Mouse (Mus musculus) gastrocnemius, adult 8-10 months (tissue): ENCODE results near the gene Klre1. TPM values are rescaled to one million over a fixed set of nuclear protein-coding genes. Genes with fewer than 3 reads are reported as not detected.
A peak's percentile ranks its signal among the peaks of the same experiment; 100 is the strongest.

Experiments used
- DNase-seq, 2 experiments: peaks; one replicate each; pipeline ENCODE4 v3.0.0; 2022; ENCODE audit warnings: low spot score in 2 of 2
- total RNA-seq, 4 experiments: library from RNA; stranded (reverse); gene quantifications; 2 replicates each; pipeline ENCODE4 v1.2.4; 2022

Klre1 gene
- total RNA-seq: not detected

DNA sequence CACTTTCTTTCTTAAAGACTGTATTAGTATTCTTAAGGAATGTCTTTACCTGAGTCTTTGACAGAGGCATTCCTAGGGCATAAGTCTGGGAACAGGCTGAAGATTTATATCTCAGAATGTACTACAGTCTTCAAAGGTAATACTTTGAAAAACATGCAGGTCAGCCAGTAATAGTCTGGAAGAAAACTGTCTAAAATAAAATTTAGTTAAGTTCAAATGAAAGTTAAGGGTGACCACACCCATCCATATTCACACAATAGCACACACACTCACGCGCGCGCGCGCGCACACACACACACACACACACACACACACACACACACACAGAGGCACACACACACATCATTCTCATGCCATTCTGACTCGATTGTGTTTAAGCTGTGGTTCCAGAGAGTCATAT is at the start of gene Klre1:
Klre1 (plus strand) TSS at position 301 of the 400 bp plus-strand sequence.
- DNase-seq: no peak

DNA sequence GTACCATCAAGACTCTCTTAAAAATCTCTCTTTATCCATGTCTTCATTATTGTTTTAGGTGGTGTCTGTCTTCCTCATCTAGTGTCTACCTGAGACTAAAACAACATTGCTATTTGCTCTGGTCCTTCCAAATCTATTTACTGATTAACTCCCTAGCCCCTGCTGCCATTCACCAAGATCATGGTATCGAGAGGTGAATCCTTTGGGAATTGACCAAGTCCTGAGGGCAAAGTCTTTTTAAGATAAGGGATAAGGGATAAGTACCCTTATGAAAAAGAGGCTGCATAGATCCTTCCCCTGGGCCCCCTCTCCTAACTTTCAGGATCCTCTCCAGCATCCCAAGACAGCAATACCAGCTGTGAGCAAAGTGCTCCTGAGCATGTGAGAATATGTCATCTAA is 48.1 kb upstream of the Klre1 start:
- DNase-seq: no peak

DNA sequence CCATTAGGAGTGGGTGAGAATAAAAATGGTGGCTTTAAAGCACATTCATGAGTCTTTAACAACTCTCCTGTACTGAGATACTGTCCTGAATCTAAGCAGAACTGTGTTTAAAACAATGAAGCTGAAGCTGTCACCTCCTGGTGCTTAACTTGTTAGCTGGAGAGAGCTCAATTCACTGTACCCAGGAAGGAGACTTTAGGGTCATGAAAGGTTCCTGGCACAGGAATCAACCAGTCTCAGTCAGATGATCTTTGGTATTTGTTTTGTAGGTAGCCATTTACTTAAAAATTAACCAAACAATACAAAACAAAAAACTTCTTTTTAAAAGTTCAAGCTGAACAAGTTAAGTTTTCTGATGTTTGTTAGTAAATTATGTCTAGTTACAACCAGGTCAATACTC is 47.4 kb upstream of the Klre1 start:
- no peak for DNase-seq

DNA sequence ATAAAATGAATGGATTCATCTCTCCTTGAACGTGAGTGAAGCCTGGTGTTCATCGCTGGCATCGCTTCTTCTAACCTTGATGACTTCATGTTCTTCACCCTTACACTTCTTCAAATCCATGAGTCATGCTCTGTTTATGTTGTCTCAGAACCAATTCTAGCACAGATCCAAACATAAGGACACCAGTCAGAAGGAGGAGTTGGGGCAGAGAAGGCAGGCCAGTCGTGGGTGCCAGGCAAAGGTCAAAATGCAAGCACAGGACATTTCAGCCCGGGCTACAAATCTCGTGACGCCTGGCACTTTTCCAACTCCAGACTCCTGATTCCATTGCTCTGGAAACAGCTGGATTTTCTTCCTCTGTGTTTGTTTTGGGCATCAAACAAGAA is 45.2 kb upstream of the Klre1 start:
- DNase-seq: peak; percentile 43 to 55

DNA sequence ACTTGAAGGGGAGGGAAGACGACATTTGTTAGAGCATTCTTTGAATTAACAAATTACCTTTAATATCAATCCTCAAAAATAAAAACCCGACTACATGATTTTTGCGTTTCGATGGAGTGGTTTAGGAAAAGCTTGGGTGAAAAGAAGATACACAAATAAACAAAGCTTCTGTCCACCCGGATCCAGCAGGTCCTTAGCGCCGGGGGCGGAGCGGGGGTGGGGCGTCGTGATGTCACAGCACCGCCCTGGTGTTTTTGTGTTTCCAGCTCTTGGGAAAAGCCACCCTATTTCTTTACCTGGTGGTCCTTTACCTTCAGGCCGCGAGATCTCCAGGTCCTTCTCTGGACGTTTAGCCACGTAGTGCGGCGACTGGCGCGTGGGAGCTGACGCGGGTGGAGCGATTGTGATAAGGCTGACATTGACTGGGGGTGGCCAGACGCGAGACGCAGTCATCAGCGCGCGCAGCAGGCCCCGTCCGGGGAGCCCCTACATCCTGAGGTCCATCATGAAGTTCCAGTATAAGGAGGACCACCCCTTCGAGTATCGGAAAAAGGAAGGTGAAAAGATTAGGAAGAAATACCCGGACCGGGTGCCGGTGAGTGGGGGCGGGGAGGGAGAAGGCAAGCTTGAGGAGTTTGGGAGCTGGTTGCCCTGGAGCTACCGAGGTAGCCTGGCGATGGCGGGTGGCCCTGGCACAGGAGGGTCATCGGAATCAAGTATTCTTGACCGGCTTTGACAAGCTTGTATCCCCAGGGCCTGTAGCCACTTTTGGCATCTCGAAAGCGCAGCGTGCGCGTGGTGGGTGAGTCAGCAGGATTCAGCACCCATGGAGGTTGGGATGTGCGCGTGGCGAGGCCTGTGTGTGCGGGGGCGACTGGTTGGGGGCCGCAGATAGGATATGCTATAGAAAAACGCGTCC is 44.5 kb upstream of the Klre1 start, which contains the start of gene Gabarapl1:
Gabarapl1 (plus strand) TSS at position 219 of the 919 bp plus-strand sequence.
- DNase-seq: peak; percentile 74 to 76

DNA sequence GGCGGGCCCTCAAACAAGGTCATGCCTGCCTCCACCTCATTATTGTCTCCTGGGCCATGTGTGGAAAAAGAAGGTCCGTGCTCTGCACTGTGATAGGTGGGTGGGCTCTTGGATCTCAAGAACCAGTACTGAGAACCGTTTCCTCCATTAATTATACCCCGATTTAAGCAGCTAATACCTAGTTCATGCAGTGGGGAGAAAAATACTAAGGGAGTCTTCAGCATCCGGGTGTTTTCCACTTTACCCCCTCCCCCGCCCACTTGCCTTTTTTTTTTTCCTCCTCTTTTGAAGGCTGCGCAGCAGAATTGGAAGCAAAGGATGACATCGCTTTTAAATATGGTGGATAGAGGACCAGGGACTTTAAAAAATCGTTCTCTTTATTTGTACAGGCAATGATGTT is 43.6 kb upstream of the Klre1 start:
- DNase-seq: no peak

DNA sequence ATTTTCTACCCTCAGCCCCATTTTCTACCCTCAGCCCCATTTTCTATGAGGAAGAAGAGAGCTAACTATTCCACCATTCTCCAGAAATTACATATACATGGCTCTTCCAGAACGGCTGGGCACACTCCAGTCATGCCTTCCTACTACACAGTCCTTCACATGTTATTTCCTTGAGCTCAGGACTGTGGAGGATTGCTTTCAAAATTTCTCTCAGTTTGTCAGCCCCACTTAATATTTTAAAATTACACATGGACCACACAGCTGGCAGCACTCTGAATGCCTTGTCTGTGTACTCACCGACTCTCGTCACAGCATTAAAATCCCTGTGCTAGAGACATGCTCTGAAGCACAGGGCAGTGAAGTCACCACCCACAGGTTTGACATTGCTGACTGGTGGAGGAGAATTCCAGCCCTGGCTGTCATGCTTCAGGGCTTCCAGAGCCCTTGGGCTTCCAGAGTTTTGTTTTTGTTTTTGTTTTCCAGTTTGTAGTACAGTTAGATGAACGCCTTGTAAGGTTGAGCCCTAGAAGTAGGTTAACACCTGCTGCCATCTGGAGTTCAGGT is 43.0 kb upstream of the Klre1 start:
- DNase-seq: no peak

DNA sequence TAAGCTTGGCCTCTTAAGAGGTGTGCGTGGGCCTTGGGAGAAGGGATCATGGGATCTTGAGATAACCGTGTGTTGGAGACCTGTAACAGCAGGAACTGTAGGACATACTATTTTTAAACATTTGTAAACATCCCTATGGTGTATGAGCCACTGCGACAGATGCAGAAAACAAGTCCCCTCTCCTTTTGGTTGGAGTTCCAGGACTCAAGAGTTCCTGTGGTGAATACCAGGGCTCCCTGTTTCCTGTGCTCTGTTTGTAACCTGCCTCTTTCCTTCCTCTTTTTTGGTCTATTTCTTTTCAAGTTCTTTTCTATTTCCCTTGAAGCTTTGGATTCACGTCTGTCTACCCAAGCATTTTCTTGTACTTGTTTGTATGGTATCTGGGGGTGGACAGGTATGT is 42.0 kb upstream of the Klre1 start:
- DNase-seq: no peak

DNA sequence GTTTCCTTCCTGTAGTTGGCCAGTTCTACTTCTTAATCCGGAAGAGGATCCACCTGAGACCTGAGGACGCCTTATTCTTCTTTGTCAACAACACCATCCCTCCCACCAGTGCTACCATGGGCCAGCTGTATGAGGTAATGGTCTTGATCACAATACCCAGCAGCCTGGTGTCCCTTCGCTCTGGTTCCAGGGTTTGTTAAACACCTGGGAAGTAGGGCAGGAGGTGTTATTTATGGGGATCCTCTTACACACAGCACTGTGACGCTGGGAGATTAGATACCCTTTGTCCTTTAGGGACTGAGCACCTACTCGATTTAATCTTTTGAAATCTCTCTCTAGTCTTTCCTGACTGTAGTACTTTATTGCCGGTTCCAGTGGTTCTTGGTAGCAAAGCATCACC is 39.1 kb upstream of the Klre1 start:
- DNase-seq: no peak

DNA sequence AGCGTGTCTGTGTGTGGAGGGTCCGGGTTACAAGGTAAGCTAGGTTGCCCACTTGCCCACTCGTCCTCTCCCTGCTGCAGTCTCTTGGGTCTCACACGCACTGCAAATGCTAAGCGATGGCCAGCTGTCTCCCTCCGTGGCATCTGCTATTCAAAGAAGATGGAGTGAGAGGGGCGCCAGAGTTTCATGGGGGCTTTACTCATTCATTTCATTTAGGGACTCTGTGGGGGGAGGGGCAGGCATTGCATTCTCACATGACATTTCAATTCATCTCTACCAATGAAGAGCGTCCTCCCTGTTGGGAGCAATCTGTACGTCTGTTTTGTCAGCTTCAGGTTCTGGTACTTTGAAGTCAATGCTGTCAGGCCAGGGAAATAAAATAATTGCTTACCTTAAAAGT is 35.8 kb upstream of the Klre1 start:
- no peak for DNase-seq

DNA sequence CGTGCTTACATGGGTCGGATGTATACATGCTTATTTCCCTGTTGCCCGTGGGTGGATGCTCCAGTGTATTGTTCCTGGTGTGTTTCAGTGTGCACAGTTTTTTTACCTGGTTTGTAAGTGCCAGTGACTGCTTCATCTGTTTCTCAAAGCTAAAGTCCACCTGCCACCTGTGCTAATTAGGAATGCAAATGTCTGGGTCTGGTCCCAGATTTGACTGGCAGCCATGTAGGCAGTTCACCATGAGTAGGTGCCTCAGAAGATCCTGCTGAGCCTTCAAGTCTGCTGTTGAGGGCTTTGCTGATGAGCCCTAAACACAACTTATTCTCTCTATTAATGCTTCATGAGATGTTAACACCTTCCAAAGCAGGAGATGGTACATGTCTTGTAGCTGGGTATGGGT is 35.2 kb upstream of the Klre1 start:
- no peak for DNase-seq

DNA sequence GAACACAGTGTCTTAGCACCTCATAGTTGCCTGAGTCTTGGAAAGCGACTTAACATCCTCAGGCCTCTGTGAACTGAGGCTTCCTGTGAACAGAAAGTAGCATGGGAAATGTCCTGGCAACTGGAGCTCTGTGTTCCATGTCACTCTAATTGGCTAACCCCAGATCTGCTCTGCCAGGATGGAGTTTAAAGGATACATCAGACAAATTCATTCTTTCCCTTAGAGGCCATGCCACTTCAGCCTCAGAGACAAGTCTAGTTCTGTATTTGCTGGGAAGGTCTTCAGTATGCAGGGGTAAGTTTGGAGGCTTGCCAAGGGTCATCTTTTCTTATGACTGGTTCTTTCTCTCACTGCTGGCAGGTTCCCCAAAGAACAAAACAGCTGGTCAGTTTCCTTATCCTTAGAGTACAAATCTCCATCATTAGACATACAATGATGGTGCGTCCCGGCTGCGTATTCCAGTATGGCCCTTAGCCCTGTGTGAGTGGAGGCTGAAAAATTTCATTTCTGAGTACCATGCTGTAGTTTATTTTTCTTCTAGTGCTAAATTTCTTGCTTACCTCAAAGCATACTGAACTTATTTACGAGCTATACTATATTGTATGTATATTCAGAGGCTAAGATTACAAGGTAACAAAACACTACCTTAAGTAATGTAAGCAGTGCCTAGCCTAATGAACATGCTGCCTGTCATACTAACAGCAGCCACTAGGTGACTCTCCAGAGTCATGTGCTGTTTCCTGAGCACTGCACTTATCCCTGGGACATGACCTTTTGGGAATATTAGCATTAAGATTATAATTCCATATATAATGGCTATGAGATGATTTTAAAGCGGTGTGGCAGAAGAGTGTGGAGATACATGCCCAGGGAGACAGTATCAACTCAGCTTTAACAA is 33.7 kb upstream of the Klre1 start:
- DNase-seq: peak; percentile 20 to 49

DNA sequence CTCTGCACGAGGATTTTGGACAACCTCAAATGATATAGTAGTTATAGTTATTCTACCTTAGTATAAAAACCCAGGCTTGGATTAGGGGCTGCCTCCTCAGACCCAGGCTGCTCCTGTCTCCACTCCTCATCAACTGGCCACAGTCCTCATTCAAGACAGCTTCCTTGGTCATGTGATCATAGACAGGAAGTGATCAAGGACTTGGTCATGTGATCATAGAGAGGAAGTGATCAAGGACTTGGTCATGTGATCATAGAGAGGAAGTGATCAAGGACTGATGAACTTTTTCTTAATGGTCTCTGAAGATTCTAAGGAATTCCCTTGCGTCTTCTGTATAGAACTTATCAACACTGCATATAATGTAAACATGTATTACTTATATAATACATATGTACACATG is 30.4 kb upstream of the Klre1 start:
- no peak for DNase-seq

DNA sequence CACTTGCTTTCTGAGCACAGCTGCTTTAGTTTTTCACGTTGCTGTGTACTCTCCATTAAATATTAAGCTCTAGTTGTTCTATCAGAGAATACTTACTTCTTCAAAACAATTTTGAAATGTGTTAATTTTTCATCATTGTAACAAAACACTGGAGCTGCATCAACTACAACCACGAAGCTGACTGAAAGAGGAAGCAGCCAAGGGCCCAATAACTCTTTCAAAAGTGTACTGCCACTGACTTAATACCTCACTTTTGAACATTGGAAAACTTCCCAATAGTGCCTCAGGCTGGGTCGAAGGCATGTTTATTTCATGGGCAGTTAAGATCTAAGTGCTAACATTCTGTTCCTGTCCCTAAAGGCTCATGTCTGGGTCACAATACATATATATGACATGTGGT is 29.7 kb upstream of the Klre1 start:
- no peak for DNase-seq

DNA sequence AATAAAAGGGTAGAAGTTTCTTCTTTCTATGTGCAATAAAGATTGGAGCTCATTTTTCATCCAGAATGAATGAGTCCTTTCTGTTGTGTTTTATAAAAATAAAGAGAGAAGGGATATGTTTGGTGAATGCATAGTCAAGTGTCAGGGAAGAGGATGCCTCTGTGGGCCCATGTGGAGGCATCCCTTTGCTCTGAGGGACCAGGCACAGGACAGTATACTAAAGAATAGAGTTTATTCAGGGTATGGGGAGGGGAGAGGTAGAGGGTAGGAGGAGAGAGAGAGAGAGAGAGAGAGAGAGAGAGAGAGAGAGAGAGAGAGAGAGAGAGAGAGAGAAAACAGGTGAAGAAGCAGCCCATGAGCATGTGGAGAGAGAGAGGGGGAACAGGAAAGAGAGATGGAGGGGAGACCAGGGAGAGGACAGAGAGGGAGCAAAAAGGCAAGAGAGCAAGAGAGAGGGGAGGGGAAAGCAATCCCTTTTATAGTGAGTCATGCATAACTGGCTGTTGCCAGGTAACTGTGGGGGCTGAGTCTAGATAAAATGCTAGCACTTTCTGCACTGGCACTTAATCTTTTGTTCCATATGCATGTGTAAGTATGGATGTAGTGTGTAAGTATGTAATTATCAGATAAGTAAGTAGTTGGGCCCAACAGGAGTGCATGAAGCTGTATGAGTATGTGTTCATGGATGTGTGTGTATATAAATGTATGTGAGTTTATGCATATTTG is 20.2 kb upstream of the Klre1 start:
- no peak for DNase-seq

DNA sequence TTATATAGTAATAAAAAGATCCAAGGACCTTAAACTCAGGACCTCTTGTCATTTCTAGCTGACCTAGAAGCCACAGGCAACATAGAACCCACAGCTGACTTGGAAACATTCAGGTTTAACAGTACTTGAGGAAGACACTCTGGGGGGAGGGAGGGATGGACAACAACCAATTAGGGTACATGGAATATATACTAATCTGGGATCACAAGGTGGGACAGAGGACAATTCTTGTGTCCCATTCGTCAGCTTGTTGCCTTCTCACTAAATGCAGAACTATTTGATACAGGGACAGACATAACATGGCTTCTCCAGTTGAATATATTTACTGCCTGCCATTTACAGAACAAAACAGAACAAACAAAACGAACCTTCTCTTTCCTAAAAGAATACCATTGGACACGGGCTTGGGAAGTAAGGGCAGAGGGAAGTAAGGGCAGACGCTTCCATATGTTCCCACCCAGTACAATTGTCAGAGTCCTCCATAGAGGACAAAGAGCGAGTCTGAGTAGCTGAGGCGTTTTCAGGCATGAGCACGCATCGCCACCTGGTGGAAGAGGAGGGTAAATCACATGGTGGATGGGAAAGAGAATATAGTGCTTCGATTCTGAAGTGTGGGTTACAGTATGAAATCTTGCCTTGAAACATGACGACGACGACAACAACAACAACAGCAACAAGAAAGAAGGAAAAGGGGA is 18.6 kb upstream of the Klre1 start:
- DNase-seq: peak in 1 of 2 experiments; percentile 12

DNA sequence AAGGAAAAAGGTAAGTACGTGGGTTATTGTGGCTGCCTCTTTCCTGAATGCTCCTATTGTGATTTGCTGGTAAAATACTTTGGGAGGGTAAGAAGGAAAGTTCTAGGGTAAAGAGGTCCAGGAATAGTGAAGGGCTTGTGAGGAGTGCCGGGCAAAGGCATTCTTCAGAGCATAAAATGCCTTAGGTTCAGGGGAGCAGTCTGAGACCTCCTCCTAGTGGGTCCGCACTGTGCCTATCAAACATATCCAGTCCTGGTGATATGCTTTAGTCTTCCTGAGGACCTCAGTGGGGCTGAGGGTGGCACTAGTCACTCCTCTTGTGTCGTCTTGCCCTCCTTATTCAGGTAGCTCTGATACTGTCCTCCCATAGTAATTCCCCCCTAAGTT is 18.1 kb upstream of the Klre1 start:
- no peak for DNase-seq

DNA sequence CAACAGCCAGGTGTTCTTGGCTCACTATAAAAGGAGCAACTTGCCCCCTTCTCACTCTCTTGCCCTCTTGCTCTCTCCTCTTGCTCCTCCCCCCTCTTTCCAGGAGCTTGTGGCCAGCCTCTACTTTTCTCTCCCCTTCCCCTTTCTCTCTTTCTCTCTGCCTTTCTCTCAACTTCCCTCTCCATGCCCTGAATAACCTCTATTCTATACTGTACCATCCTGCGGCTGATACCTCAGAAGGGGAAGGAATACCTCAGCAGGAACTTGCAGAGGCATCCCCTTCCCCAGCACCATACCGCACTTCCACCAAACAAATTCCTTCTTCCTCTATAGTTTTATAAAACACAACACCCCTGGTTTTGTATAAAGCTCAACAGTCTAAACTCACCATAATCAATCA is 12.4 kb upstream of the Klre1 start:
- no peak for DNase-seq

DNA sequence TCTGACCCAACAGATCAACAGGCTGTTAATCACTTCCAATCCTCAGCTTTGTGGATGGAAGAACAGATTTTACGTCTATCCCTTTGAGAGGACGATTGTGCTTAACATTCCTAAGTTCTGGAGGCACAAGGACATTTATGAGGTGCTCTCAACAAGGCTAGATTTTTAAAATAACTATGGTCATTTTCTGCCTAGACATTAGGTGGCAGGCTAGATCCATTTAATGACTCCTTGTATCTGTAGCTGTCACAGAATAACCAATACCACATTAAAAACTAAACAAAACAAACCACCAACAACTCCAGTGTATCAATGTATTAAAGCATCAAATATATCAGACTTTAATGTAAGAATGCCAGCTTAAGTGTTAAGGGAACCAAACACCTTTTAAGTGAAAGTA is 2.4 kb upstream of the Klre1 start:
- DNase-seq: no peak

DNA sequence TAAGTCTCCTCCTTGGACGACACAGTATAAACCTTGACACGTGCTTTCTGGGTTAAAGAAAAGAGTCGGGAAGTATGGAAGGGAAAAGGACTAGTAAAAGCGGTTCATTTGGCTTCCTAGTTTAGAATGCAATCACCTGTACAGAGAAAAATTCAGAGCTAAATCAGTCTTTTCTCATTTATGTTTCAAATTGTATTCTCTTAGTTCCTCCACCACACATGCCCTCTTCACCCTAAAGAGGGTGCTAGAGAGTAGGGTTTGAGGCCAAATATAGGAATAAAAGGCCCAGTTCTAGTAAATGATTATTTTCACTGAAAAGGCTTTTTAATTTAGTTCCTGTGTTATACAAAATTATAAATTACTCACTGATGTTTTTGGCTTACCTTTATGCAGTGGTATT is 3.6 kb downstream of the Klre1 start:
- DNase-seq: no peak

DNA sequence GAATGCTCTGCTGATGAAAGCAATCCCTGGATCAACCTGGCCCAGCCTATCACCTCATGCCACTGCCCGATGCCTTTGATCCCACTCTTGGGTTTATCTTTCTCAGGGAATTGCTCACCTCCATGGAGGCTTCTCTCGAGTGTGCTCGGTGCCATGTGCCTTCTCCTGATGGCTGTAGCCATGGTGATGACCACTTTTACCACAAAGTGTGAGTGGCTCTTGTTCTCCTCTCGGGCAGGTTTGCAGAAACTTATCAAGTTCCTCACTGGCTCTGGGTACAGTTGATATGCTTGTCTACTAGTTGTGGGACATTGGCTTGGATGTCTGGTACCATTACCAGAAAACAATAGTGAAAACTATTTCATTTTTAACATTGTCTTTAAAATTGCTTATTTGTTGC is 4.2 kb downstream of the Klre1 start:
- no peak for DNase-seq
